In genomic region chr1:34123334-34123733, GRCm38 (mm10) we compare ENCODE assay signal across 11 mouse cellular contexts.
DNase-seq lines count a peak whose midpoint lies in the region; ATAC-seq and TF ChIP-seq lines count a peak whose summit lies in the region.
"Had no signal": no experiment of that assay in that cellular context is flagged by ENCODE, and none has a peak within 500 bp of the region (broad histone marks: within the 10 kb centered on the region; RNA-seq: fewer than 3 reads in every experiment).

No protein-coding gene starts in this region.

- TF ChIP-seq POLR2A in lung, adult 2 months (IDR thresholded peaks at IDR 0.05; ENCODE audit: borderline replicate concordance, extremely low read depth, low read depth, low read length) = no peak

- ATAC-seq in heart, postnatal 0 days (ENCODE audit: insufficient read depth, low read depth) = peak; percentile 34; the same call in 1 of the 2 replicates
- peak; percentile 52 for ATAC-seq in kidney, embryonic 16.5 days (ENCODE audit: low FRiP score, low TSS enrichment)
- ATAC-seq in stomach, postnatal 0 days (ENCODE audit: low FRiP score, low TSS enrichment) = peak; percentile 40; the same call in 1 of the 2 replicates
- ATAC-seq: midbrain, embryonic 15.5 days had no signal

- H3K4me2 ChIP-seq in heart, postnatal 0 days (ENCODE audit: low read depth, low read length) = peak overlapping the region; percentile 47
- peak overlapping the region; percentile 32 for H3K4me2 ChIP-seq in kidney, embryonic 16.5 days (replicated peaks; ENCODE audit: low read depth, low read length)
- H3K4me2 ChIP-seq in stomach, postnatal 0 days (replicated peaks; ENCODE audit: low read depth) = peak overlapping the region; percentile 11; the same call in 1 of the 2 replicates
- H3K4me2 ChIP-seq: midbrain, embryonic 15.5 days had no signal

- H3K4me3 ChIP-seq in lung, adult 2 months (replicated peaks; ENCODE audit: extremely low read depth, low read depth, low read length) = peak overlapping the region; percentile 38
- H3K4me3 ChIP-seq in heart, postnatal 0 days (ENCODE audit: low read depth, low read length) = no peak overlapping the region; the same call in 1 of the 2 replicates
- no peak overlapping the region; the same call in 1 of the 2 replicates for H3K4me3 ChIP-seq in kidney, embryonic 16.5 days (ENCODE audit: low read length)
- no peak overlapping the region for H3K4me3 ChIP-seq in stomach, postnatal 0 days (ENCODE audit: low read depth, low read length)
- H3K4me3 ChIP-seq: midbrain, embryonic 15.5 days had no signal

- no peaks in the 10 kb centered on the region for H3K9me3 ChIP-seq in heart, postnatal 0 days (replicated peaks; ENCODE audit: control insufficient read depth, low read length)
- H3K9me3 ChIP-seq in kidney, embryonic 16.5 days (ENCODE audit: low read length) = no peaks in the 10 kb centered on the region
- no peaks in the 10 kb centered on the region for H3K9me3 ChIP-seq in stomach, postnatal 0 days (ENCODE audit: control insufficient read depth, low read length)
- H3K9me3 ChIP-seq: midbrain, embryonic 15.5 days had no signal

- no peak for TF ChIP-seq EP300 in heart, postnatal 0 days (IDR thresholded peaks at IDR 0.05; ENCODE audit: low read depth)
- TF ChIP-seq EP300 in stomach, postnatal 0 days (optimal IDR thresholded peaks at IDR 0.05) = no peak

- H3K36me3 ChIP-seq in heart, postnatal 0 days (replicated peaks; ENCODE audit: control insufficient read depth, insufficient read depth, low read length) = no peaks in the 10 kb centered on the region; the same call in 1 of the 2 replicates
- H3K36me3 ChIP-seq in kidney, embryonic 16.5 days (ENCODE audit: insufficient read depth, low read length) = no peaks in the 10 kb centered on the region
- no peaks in the 10 kb centered on the region for H3K36me3 ChIP-seq in stomach, postnatal 0 days (ENCODE audit: control insufficient read depth, insufficient read depth, low read length)
- H3K36me3 ChIP-seq: midbrain, embryonic 15.5 days had no signal

- no peaks in the 10 kb centered on the region for H3K27me3 ChIP-seq in heart, postnatal 0 days (ENCODE audit: control insufficient read depth, insufficient read depth, low read length)
- H3K27me3 ChIP-seq in kidney, embryonic 16.5 days (ENCODE audit: insufficient read depth, low read length) = no peaks in the 10 kb centered on the region
- no peaks in the 10 kb centered on the region for H3K27me3 ChIP-seq in stomach, postnatal 0 days (ENCODE audit: control insufficient read depth, insufficient read depth, low read length)
- H3K27me3 ChIP-seq: midbrain, embryonic 15.5 days had no signal

- 26% methylated on average over 5 of the region's 5 CpGs for WGBS in lung, adult 2 months
- WGBS in heart, postnatal 0 days = 60% methylated on average over 5 of the region's 5 CpGs
- 34% methylated on average over 5 of the region's 5 CpGs for WGBS in kidney, embryonic 16.5 days
- WGBS in stomach, postnatal 0 days = 55% methylated on average over 5 of the region's 5 CpGs

- H3K4me1 ChIP-seq in lung, adult 2 months (ENCODE audit: control insufficient read depth, insufficient read depth, low read length) = peaks cover 21% of the 10 kb centered on the region
- peaks cover 53% of the 10 kb centered on the region for H3K4me1 ChIP-seq in heart, postnatal 0 days (ENCODE audit: control insufficient read depth, insufficient read depth)
- H3K4me1 ChIP-seq in kidney, embryonic 16.5 days (ENCODE audit: insufficient read depth, low read length) = peaks cover 51% of the 10 kb centered on the region
- H3K4me1 ChIP-seq in stomach, postnatal 0 days (replicated peaks; ENCODE audit: control insufficient read depth, insufficient read depth) = no peaks in the 10 kb centered on the region
- H3K4me1 ChIP-seq: midbrain, embryonic 15.5 days had no signal

- peak overlapping the region; percentile 38 for H3K9ac ChIP-seq in heart, postnatal 0 days (replicated peaks; ENCODE audit: low read depth, low read length)
- H3K9ac ChIP-seq in kidney, embryonic 16.5 days (replicated peaks; ENCODE audit: low read length) = peak overlapping the region; percentile 12; the same call in 1 of the 2 replicates
- H3K9ac ChIP-seq in stomach, postnatal 0 days (ENCODE audit: low read length) = no peak overlapping the region
- H3K9ac ChIP-seq: midbrain, embryonic 15.5 days had no signal

- H3K27ac ChIP-seq in heart, postnatal 0 days (ENCODE audit: low read depth) = peak overlapping the region; percentile 70
- H3K27ac ChIP-seq in kidney, embryonic 16.5 days (ENCODE audit: low read length) = peak overlapping the region; percentile 80
- no peak overlapping the region for H3K27ac ChIP-seq in stomach, postnatal 0 days (replicated peaks)
- H3K27ac ChIP-seq: midbrain, embryonic 15.5 days had no signal

- TF ChIP-seq CTCF in lung, adult 2 months (IDR thresholded peaks at IDR 0.05; ENCODE audit: insufficient read depth, low read length) = no peak
- TF ChIP-seq CTCF in heart, postnatal 0 days (IDR thresholded peaks at IDR 0.05; ENCODE audit: low read depth) = no peak
- TF ChIP-seq CTCF in stomach, postnatal 0 days (IDR thresholded peaks at IDR 0.05; ENCODE audit: low read depth) = no peak

- DNase-seq in lung, adult 2 months = no peak
- no peak for DNase-seq in lung, postnatal 25 days (ENCODE audit: low spot score)
- DNase-seq in heart, postnatal 0 days (ENCODE audit: low spot score) = no peak
- DNase-seq in stomach, postnatal 0 days (ENCODE audit: low spot score) = no peak
- no peak for DNase-seq in yolk sac, embryonic 10.5 days (ENCODE audit: low spot score)
- DNase-seq in layer of hippocampus, adult 18-20 months (ENCODE audit: low spot score in 2 of 2) = no peak
- DNase-seq: cerebellum, postnatal 36 days; layer of hippocampus, adult 9-11 months; thymus, postnatal 25 days had no signal
